Mouse (Mus musculus): Measurements from ENCODE around the gene Stap2. TPM values are rescaled to one million over a fixed set of nuclear protein-coding genes. Genes with fewer than 3 reads are reported as not detected.

Gene Stap2
- polyA plus RNA-seq, 1 experiment from 2014 or later, result 15.9 TPM

GRCm38 (mm10) chr17:55957168-55957567 lies 48.2 kb downstream of the Stap2 start:
- Histone ChIP-seq H3K4me1 (ENCODE audit: control insufficient read depth in 2 of 2, insufficient read depth in 2 of 2, low read length in 2 of 2) (peaks cover 15 to 18% of the 10 kb centered on the region in 2 experiments), H3K27ac (replicated peaks in 1 of 2; ENCODE audit: control insufficient read depth in 1 of 2, insufficient read depth in 1 of 2, low read depth in 2 of 2, low read length in 2 of 2) (no peak overlapping the region), H3K27me3 (ENCODE audit: control insufficient read depth, insufficient read depth, low read length) (peaks cover 17% of the 10 kb centered on the region), H3K9me3 (ENCODE audit: control insufficient read depth, low read length) (no peaks in the 10 kb centered on the region), H3K4me2 (ENCODE audit: low read length) (no peak overlapping the region; the same call in 1 of the 2 replicates), H3K36me3 (ENCODE audit: control insufficient read depth, insufficient read depth, low read length) (peaks cover 16% of the 10 kb centered on the region), H3K9ac (ENCODE audit: low read length) (no peak overlapping the region), H3K4me3 (ENCODE audit: control insufficient read depth in 1 of 2, insufficient read depth in 1 of 2, low read depth in 1 of 2, low read length in 2 of 2) (no peak overlapping the region)
- ATAC-seq (ENCODE audit: insufficient number of reproducible peaks, insufficient read depth, low FRiP score, low read depth), result no peak
- whole genome bisulfite sequencing, result 18% methylated on average over 9 of the region's 9 CpGs

- H3K4me2 ChIP-seq (ENCODE audit: low read length), result peak overlapping the region; percentile 62
- no peak overlapping the region for H3K27ac ChIP-seq (replicated peaks in 1 of 2; ENCODE audit: control insufficient read depth in 1 of 2, insufficient read depth in 1 of 2, low read depth in 2 of 2, low read length in 2 of 2)
- peaks cover 15 to 18% of the 10 kb centered on the region in 2 experiments for H3K4me1 ChIP-seq (ENCODE audit: control insufficient read depth in 2 of 2, insufficient read depth in 2 of 2, low read length in 2 of 2)
- no peak overlapping the region for H3K9ac ChIP-seq (ENCODE audit: low read length)
- 33% methylated on average over 6 of the region's 6 CpGs for WGBS
- H3K9me3 ChIP-seq (ENCODE audit: control insufficient read depth, low read length), result no peaks in the 10 kb centered on the region
- ATAC-seq (ENCODE audit: insufficient number of reproducible peaks, insufficient read depth, low FRiP score, low read depth), result no peak
- peaks cover 10% of the 10 kb centered on the region for H3K36me3 ChIP-seq (ENCODE audit: control insufficient read depth, insufficient read depth, low read length)
- H3K4me3 ChIP-seq (ENCODE audit: control insufficient read depth in 1 of 2, insufficient read depth in 1 of 2, low read depth in 1 of 2, low read length in 2 of 2), result peak overlapping the region; percentile 38 to 46; a peak in 3 of 4 replicates
- H3K27me3 ChIP-seq (ENCODE audit: control insufficient read depth, insufficient read depth, low read length), result peaks cover 17% of the 10 kb centered on the region
Measured at GRCm38 (mm10) chr17:55956591-55956990, 48.8 kb downstream of the Stap2 start.

- peaks cover 15 to 18% of the 10 kb centered on the region in 2 experiments for H3K4me1 ChIP-seq (ENCODE audit: control insufficient read depth in 2 of 2, insufficient read depth in 2 of 2, low read length in 2 of 2)
- H3K27ac ChIP-seq (replicated peaks in 1 of 2; ENCODE audit: control insufficient read depth in 1 of 2, insufficient read depth in 1 of 2, low read depth in 2 of 2, low read length in 2 of 2), result no peak overlapping the region
- ATAC-seq (ENCODE audit: insufficient number of reproducible peaks, insufficient read depth, low FRiP score, low read depth), result no peak
- peak overlapping the region; percentile 38 to 46 for H3K4me3 ChIP-seq (ENCODE audit: control insufficient read depth in 1 of 2, insufficient read depth in 1 of 2, low read depth in 1 of 2, low read length in 2 of 2)
- H3K36me3 ChIP-seq (ENCODE audit: control insufficient read depth, insufficient read depth, low read length), result peaks cover 5% of the 10 kb centered on the region
- no peak overlapping the region for H3K9ac ChIP-seq (ENCODE audit: low read length)
- H3K27me3 ChIP-seq (ENCODE audit: control insufficient read depth, insufficient read depth, low read length), result peaks cover 17% of the 10 kb centered on the region
- no peaks in the 10 kb centered on the region for H3K9me3 ChIP-seq (ENCODE audit: control insufficient read depth, low read length)
- 1% methylated on average over 26 of the region's 26 CpGs for WGBS
- H3K4me2 ChIP-seq (ENCODE audit: low read length), result peak overlapping the region; percentile 62
Measured at GRCm38 (mm10) chr17:55956129-55956528, 49.3 kb downstream of the Stap2 start.

- Histone ChIP-seq H3K9ac (ENCODE audit: low read length) (no peak overlapping the region), H3K36me3 (ENCODE audit: control insufficient read depth, insufficient read depth, low read length) (no peaks in the 10 kb centered on the region), H3K4me2 (ENCODE audit: low read length) (no peak overlapping the region), H3K4me3 (ENCODE audit: control insufficient read depth in 1 of 2, insufficient read depth in 1 of 2, low read depth in 1 of 2, low read length in 2 of 2) (no peak overlapping the region), H3K27ac (replicated peaks in 1 of 2; ENCODE audit: control insufficient read depth in 1 of 2, insufficient read depth in 1 of 2, low read depth in 2 of 2, low read length in 2 of 2) (no peak overlapping the region), H3K27me3 (ENCODE audit: control insufficient read depth, insufficient read depth, low read length) (peaks cover 17% of the 10 kb centered on the region), H3K9me3 (ENCODE audit: control insufficient read depth, low read length) (no peaks in the 10 kb centered on the region), H3K4me1 (ENCODE audit: control insufficient read depth in 2 of 2, insufficient read depth in 2 of 2, low read length in 2 of 2) (peaks cover 10 to 11% of the 10 kb centered on the region in 2 experiments)
- ATAC-seq (ENCODE audit: insufficient number of reproducible peaks, insufficient read depth, low FRiP score, low read depth), result no peak
- 26% methylated on average over 16 of the region's 16 CpGs for WGBS
Measured at GRCm38 (mm10) chr17:55954229-55954628, 51.2 kb downstream of the Stap2 start.

- Histone ChIP-seq H3K9me3 (ENCODE audit: control insufficient read depth, low read length) (no peaks in the 10 kb centered on the region), H3K4me1 (ENCODE audit: control insufficient read depth in 2 of 2, insufficient read depth in 2 of 2, low read length in 2 of 2) (peaks cover 10 to 11% of the 10 kb centered on the region in 2 experiments), H3K36me3 (ENCODE audit: control insufficient read depth, insufficient read depth, low read length) (no peaks in the 10 kb centered on the region), H3K4me3 (ENCODE audit: control insufficient read depth in 1 of 2, insufficient read depth in 1 of 2, low read depth in 1 of 2, low read length in 2 of 2) (no peak overlapping the region), H3K4me2 (ENCODE audit: low read length) (no peak overlapping the region), H3K27ac (replicated peaks in 1 of 2; ENCODE audit: control insufficient read depth in 1 of 2, insufficient read depth in 1 of 2, low read depth in 2 of 2, low read length in 2 of 2) (no peak overlapping the region), H3K27me3 (ENCODE audit: control insufficient read depth, insufficient read depth, low read length) (peaks cover 17% of the 10 kb centered on the region), H3K9ac (ENCODE audit: low read length) (no peak overlapping the region)
- 60% methylated on average over 6 of the region's 6 CpGs for WGBS
- no peak for ATAC-seq (ENCODE audit: insufficient number of reproducible peaks, insufficient read depth, low FRiP score, low read depth)
Measured at GRCm38 (mm10) chr17:55953751-55954150, 51.6 kb downstream of the Stap2 start.

- Histone ChIP-seq H3K4me3 (ENCODE audit: control insufficient read depth in 1 of 2, insufficient read depth in 1 of 2, low read depth in 1 of 2, low read length in 2 of 2) (no peak within 1 kb of the TSS), H3K4me2 (ENCODE audit: low read length) (no peak within 1 kb of the TSS), H3K36me3 (ENCODE audit: control insufficient read depth, insufficient read depth, low read length) (no peaks in the 10 kb centered on the region), H3K4me1 (ENCODE audit: control insufficient read depth in 2 of 2, insufficient read depth in 2 of 2, low read length in 2 of 2) (peaks cover 8% of the 10 kb centered on the region in 2 experiments; a peak in 2 of 4 replicates), H3K9ac (ENCODE audit: low read length) (no peak within 1 kb of the TSS), H3K27ac (replicated peaks in 1 of 2; ENCODE audit: control insufficient read depth in 1 of 2, insufficient read depth in 1 of 2, low read depth in 2 of 2, low read length in 2 of 2) (no peak within 1 kb of the TSS), H3K9me3 (ENCODE audit: control insufficient read depth, low read length) (no peaks in the 10 kb centered on the region), H3K27me3 (ENCODE audit: control insufficient read depth, insufficient read depth, low read length) (peaks cover 17% of the 10 kb centered on the region)
- WGBS, result 62% methylated on average over 6 of the region's 6 CpGs
- no peak for ATAC-seq (ENCODE audit: insufficient number of reproducible peaks, insufficient read depth, low FRiP score, low read depth)
Measured at GRCm38 (mm10) chr17:55952447-55953027, 52.8 kb downstream of the Stap2 start, which contains the start of gene Ebi3. Gene Ebi3 (plus strand): TSS chr17:55952640.

- H3K4me2 ChIP-seq (ENCODE audit: low read length), result no peak overlapping the region
- no peaks in the 10 kb centered on the region for H3K9me3 ChIP-seq (ENCODE audit: control insufficient read depth, low read length)
- no peaks in the 10 kb centered on the region for H3K36me3 ChIP-seq (ENCODE audit: control insufficient read depth, insufficient read depth, low read length)
- no peak overlapping the region for H3K9ac ChIP-seq (ENCODE audit: low read length)
- H3K27me3 ChIP-seq (ENCODE audit: control insufficient read depth, insufficient read depth, low read length), result peaks cover 17% of the 10 kb centered on the region
- ATAC-seq (ENCODE audit: insufficient number of reproducible peaks, insufficient read depth, low FRiP score, low read depth), result no peak
- H3K4me1 ChIP-seq (ENCODE audit: control insufficient read depth in 2 of 2, insufficient read depth in 2 of 2, low read length in 2 of 2), result peaks cover 4 to 6% of the 10 kb centered on the region in 2 experiments; a peak in 2 of 4 replicates
- H3K27ac ChIP-seq (replicated peaks in 1 of 2; ENCODE audit: control insufficient read depth in 1 of 2, insufficient read depth in 1 of 2, low read depth in 2 of 2, low read length in 2 of 2), result no peak overlapping the region
- no peak overlapping the region for H3K4me3 ChIP-seq (ENCODE audit: control insufficient read depth in 1 of 2, insufficient read depth in 1 of 2, low read depth in 1 of 2, low read length in 2 of 2)
Measured at GRCm38 (mm10) chr17:55952041-55952440, 53.3 kb downstream of the Stap2 start.

- no peak overlapping the region for H3K27ac ChIP-seq (replicated peaks in 1 of 2; ENCODE audit: control insufficient read depth in 1 of 2, insufficient read depth in 1 of 2, low read depth in 2 of 2, low read length in 2 of 2)
- WGBS, result 69% methylated on average over 9 of the region's 9 CpGs
- no peaks in the 10 kb centered on the region for H3K9me3 ChIP-seq (ENCODE audit: control insufficient read depth, low read length)
- peaks cover 16% of the 10 kb centered on the region for H3K27me3 ChIP-seq (ENCODE audit: control insufficient read depth, insufficient read depth, low read length)
- no peak for ATAC-seq (ENCODE audit: insufficient number of reproducible peaks, insufficient read depth, low FRiP score, low read depth)
- H3K4me1 ChIP-seq (ENCODE audit: control insufficient read depth in 2 of 2, insufficient read depth in 2 of 2, low read length in 2 of 2), result 0 out of 4 replicates have a peak, but pooled peaks cover 0 to 3% of the 10 kb centered on the region in 2 experiments
- no peak overlapping the region for H3K4me3 ChIP-seq (ENCODE audit: control insufficient read depth in 1 of 2, insufficient read depth in 1 of 2, low read depth in 1 of 2, low read length in 2 of 2)
- no peak overlapping the region for H3K4me2 ChIP-seq (ENCODE audit: low read length)
- H3K9ac ChIP-seq (ENCODE audit: low read length), result no peak overlapping the region
- no peaks in the 10 kb centered on the region for H3K36me3 ChIP-seq (ENCODE audit: control insufficient read depth, insufficient read depth, low read length)
Measured at GRCm38 (mm10) chr17:55950601-55951000, 54.8 kb downstream of the Stap2 start.
